Mouse (Mus musculus) adrenal gland, adult (tissue): ENCODE data around the gene Nudt12.
A peak's percentile ranks its signal among the peaks of the same experiment; 100 is the strongest.

Experiments
- DNase-seq, 2 experiments: peaks; one replicate each; pipeline ENCODE4 v3.0.0; 2022 to 2023; ENCODE audit warnings: low spot score in 1 of 2; ENCODE audit not compliant: inconsistent age in 2 of 2

Gene Nudt12

DNA sequence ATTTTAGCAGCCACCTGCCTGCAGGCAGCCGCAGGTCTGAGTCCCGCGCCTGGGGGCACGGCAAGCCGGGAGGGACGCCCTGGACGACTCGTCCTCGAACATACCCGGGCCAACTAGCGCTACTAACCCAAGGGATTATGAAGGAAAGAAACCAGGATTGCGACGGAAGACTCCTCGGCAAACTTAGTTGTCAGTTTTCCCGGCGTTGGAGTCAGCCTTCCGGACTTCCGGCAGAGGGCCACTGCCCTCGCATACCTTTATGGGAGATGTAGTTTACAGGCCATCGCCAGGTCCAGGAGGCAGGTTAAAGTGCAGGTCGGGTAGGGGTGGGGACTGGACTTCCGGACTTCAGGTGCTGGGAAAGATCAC, at the start of gene Nudt12:
Nudt12 (minus strand) TSS at position 282 of the 369 bp plus-strand sequence.
- peak; percentile 79 to 91 for DNase-seq

DNA sequence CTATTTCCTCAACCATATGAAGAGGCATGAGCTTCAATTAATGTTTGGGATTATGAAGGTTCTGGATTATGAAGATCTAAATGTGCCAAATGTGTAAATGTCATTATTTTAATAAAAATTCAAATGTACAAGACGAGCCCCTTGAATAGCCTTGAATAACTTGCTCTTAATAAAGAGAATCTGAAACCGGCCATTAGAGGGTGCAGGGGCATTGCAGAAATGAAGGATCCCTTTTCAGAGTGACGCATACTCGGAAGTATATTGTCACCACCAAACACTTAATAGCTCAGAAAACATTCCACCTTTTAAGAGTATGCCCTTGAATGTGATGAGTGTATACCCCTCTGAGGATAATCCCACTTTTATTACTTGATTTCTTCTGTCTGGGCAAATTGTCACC, 40.1 kb upstream of the Nudt12 start:
- no peak for DNase-seq

DNA sequence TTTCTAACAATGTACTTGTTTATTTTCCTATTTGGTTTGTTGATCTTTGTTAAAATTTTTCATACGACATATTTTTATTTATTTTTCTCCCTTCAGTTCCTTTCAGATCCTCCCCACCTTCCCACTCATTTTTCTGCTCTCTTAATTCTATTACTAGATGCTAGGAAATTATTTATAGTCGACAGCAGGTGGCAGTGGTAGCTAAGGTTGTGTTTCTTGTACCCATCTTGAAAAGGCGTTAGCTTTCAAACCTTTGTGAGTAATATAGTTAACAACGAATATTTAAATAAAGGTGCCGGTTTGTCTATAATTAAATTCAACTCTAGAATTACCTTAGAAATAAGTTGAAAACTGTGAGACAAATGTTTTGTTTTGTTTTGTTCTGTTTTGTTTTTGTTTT, 26.6 kb upstream of the Nudt12 start:
- DNase-seq: peak in 1 of 2 experiments; percentile 39

DNA sequence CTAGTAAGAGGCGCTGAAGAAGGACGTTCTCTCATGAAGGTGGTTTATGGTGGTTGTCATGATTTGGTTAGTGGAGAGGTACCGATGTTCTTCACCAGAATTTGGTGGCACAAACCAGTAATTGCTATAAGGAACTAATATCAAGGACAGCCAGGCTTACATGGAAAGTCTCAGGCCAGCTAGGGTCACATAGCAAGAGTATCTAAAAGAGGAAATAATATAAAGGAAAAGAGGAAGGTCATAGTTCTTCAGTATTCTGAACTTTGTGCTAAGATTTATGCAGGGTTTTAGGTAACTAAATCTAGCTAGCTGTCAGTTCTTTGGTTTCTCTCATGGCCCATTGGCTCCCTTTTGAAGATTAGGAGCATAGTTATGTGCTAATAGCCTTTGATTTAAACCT, 20.3 kb upstream of the Nudt12 start:
- DNase-seq: no peak

DNA sequence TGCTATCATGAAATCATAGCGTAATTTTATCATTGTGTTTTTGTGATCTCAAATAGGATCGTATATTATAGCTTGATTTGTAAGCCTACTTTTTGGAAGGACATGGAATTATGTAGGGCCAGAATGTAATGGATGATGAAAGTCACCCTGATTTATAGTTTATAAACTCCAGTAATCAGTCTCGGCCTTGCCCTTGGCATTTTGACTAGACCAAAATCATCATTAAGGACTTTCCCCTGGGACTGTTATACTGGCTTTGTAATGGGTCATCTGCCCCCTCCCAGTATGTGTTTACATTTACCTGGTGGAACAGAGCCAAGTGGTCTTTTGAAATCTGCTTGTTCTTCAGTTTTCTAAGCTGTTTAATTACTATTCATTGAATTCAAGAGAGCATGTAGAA, 13.2 kb upstream of the Nudt12 start:
- DNase-seq: peak; percentile 50 to 84

DNA sequence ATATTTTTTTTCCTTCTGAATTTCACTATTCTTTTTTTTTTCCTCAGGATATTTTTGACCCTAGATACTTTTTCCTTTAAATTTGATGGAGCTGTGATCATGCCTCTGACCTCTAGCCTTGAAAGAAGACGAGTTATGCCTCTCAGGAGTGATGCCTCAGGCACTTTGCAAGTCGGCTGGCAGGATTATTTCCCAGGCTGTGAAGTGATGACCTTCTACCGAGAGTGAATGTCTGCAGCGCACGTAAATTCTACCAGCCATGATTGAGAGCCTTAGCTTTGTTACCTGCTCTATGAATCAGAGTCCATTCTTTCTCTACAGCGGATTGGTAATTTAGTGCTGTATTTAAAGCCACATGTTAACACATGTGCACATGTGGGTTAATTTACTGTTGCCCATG, 11.3 kb upstream of the Nudt12 start:
- peak; percentile 22 to 68 for DNase-seq

DNA sequence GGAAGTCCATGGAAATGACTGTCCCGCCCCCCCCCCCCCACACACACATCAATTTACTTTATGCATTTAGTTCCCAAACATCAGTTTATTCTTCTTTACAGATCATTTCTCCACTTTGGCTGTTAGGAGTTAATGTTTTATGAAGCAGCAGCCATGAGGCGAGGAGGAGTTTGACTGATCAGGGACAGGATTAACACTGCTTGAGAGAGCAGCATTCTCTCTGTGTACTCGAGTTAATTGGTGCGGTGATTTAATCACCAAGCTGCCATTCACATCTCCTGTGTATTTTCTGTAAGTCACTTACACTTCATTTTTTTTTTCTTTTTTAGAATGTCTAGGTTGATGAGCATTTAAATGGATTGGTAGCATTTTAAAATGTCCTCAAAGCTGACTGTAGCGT, 10.8 kb upstream of the Nudt12 start:
- DNase-seq: no peak

DNA sequence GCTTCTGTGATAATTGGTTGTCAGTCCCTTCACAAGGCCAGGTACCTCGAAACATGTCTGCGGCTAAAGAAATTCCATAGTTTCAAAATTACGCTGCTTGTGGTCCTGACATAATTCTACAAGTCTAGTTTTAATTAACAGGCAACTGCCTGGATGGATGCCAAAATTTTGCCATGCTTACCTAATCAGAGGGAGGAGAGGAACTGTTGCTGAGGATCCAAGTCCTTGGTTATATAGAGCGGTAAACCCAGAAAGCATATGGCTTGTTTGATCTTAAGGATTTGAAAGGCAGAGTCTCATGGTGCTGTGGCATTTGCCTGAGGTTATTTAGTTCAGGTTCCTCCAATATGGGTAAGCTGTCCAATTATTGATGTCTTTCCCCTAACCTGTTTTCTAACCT, 5.5 kb upstream of the Nudt12 start:
- DNase-seq: no peak

DNA sequence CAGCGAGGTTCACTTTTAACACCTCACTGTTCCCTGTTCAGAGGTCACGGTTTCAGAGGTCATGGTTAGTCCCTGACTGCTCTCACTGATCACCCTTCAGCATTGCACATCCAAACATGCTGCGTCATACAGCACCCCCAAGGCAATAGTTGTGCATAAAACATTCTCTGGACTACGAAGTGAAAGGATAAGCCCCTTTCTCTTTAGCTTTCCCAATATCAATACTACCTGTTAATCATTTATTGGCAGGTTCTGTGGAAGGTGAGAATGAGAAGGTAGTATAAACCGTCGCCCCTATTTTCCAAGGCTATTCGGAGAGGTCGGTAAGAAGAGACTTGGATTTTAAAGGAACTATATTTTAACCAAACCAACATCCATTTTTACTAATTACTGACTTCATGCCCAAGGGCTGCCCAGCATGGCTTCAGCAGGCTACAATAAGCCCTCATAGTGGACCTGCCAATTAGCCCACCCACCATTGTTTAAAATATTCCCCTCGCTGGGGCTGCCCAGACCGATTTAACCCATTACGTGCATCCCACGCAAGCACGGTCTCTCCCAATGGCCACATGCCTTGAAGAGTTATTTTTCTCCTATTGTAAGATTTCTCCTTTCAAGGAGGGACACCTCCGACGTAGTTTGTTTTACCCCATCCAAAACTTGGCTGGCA, 616 bp downstream of the Nudt12 start:
- peak; percentile 49 to 82 for DNase-seq

DNA sequence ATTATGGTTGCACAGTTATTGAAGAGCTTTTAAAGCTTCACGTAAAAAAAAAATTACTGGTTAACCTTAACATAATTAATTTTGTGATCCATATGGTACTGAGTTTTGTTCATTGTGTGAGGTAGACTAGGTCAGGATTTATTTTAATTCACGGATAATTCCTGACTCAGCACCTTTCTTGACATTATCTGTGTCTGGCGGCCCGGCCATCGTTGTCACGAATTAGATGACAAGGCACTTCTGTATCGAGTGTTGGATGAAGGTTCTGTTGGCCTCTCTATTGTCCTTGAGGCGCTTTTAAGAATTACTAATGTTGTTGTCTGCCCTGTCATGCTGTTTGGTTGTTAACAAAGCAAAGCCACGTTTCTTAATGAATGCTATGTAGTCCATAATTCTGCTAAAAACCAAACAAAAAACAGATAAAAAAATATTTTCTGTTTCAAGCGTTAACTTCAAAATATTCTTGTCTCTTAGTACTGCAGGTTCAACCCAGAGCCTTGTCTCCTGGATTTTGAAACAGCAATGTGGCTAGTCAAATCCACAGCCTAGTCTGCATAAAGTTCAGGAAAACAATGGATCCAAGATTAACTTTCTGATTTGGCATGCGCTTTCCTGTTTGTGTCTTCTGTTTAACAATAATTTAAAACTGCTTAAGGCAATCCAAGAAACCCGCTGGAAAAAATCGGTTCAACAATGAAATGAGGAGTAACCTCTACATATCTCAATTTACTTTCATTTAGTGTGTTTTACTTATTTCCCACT, 1.4 kb downstream of the Nudt12 start:
- peak in 1 of 2 experiments; percentile 43 for DNase-seq

DNA sequence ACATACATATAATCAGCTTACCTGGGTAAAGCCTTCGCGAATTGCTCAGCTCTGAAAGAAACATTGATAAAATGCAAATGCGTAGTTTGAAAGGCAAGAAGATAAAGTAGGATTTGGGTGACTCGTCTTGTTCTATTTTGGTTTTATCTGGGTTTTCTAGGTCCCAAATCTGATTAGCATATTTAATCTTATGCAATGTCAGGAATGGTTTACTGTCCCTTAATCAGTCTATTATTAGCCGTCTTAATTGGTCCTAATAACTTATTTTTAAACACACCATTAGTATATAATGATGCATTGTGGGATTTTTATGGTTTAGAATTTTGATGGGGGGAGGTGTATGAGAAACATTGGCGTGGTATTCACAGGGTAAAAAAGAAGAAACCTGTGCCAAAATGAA, 21.9 kb downstream of the Nudt12 start, which contains the start of gene Pdzph1:
Pdzph1 (minus strand) TSS at position 101 of the 400 bp plus-strand sequence.
- DNase-seq: no peak

DNA sequence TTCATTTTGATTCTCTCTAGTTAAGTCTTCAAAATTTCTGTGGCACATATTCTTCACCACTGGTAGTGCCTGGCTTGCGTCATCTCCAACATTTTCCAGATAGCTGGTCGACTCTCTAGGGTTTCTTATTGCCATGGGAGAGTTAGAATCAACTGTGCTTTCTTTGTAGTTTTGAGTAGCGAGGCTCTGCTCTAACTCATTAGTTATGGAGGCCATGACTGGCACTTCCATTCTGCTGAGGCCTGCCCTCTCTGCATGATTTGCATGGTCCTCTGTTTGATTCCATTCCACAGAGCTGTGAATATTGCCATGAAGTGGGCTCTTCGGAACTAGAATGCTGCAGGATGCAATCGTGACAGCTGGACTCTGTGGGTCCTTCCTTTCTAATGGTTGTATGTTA, 39.9 kb downstream of the Nudt12 start:
- DNase-seq: no peak

DNA sequence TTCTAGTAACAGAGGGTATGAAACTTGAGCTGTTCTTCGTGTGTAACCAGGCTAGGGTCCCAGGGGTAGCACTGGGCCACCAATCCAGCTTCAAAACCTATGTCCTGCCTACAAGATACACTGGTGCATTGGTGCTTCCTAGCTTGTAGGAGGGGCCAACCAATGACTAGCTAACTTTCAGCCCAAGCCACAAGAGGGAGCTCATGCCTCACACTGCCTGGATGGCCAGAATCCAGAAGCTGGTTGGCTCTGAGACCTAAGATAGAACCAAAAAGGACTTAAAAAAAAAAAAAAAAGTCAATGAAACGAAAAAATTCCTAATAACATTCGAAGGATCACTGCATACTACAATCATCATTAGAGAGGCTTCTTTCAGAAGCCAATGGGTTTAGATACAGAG, 53.3 kb downstream of the Nudt12 start:
- DNase-seq: peak; percentile 66 to 89

DNA sequence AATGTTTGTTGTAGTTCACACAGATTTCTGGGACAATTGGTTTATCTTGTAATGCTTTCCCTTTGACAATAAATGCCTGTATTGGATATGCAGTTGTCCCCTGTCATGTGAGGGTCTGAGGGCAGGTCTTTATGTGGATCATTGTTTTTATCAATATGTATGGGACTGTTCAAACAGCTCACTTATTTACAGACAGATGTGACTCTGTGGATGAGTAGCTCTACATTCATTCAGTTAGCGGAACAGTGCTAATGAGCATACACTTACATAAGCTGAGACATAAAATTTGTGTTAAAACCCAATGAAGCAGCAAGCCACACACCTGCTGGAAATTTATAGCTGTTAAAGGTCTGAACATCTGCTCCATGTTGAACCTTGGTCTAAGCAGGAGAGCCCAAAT, 56.1 kb downstream of the Nudt12 start:
- DNase-seq: no peak
